Mouse (Mus musculus): ENCODE results near the gene Brpf1. TPM values are rescaled to one million over a fixed set of nuclear protein-coding genes. Genes with fewer than 3 reads are reported as not detected.

The Brpf1 gene
- polyA plus RNA-seq, 1 experiment from 2014 or later: 7.3 TPM

- Histone ChIP-seq H3K36me3 (ENCODE audit: control insufficient read depth, insufficient read depth) (peaks cover 6% of the 10 kb centered on the region), H3K4me3 (ENCODE audit: low read depth, low read length) (no peak overlapping the region), H3K27me3 (replicated peaks; ENCODE audit: control insufficient read depth, insufficient read depth, low read length) (peaks cover 19% of the 10 kb centered on the region), H3K9ac (ENCODE audit: low read depth, low read length) (no peak overlapping the region), H3K4me2 (replicated peaks; ENCODE audit: low read depth) (no peak overlapping the region), H3K27ac (ENCODE audit: low read depth, low read length) (no peak overlapping the region), H3K4me1 (replicated peaks; ENCODE audit: control insufficient read depth, insufficient read depth, low read length) (no peaks in the 10 kb centered on the region), H3K9me3 (ENCODE audit: control insufficient read depth) (no peaks in the 10 kb centered on the region)
- WGBS: 67% methylated on average over 3 of the region's 3 CpGs
- ATAC-seq: no peak
- no peak for TF ChIP-seq CTCF (IDR thresholded peaks at IDR 0.05; ENCODE audit: low read depth)
Measured at GRCm38 (mm10) chr6:113284931-113285330, 22.0 kb upstream of the Brpf1 start.

- Histone ChIP-seq H3K9ac (ENCODE audit: low read depth, low read length) (no peak overlapping the region), H3K4me2 (replicated peaks; ENCODE audit: low read depth) (no peak overlapping the region), H3K4me1 (replicated peaks; ENCODE audit: control insufficient read depth, insufficient read depth, low read length) (no peaks in the 10 kb centered on the region), H3K27ac (ENCODE audit: low read depth, low read length) (no peak overlapping the region), H3K4me3 (ENCODE audit: low read depth, low read length) (no peak overlapping the region), H3K36me3 (ENCODE audit: control insufficient read depth, insufficient read depth) (no peaks in the 10 kb centered on the region), H3K9me3 (ENCODE audit: control insufficient read depth) (no peaks in the 10 kb centered on the region), H3K27me3 (replicated peaks; ENCODE audit: control insufficient read depth, insufficient read depth, low read length) (peaks cover 19% of the 10 kb centered on the region)
- no peak for TF ChIP-seq CTCF (IDR thresholded peaks at IDR 0.05; ENCODE audit: low read depth)
- WGBS: 65% methylated on average over 1 of the region's 1 CpGs
- ATAC-seq: no peak
Measured at GRCm38 (mm10) chr6:113286316-113286715, 20.6 kb upstream of the Brpf1 start.

GRCm38 (mm10) chr6:113287236-113287635, 19.7 kb upstream of the Brpf1 start:
- no peak for TF ChIP-seq CTCF (IDR thresholded peaks at IDR 0.05; ENCODE audit: low read depth)

GRCm38 (mm10) chr6:113289346-113289745, 17.6 kb upstream of the Brpf1 start:
- Histone ChIP-seq H3K9ac (ENCODE audit: low read depth, low read length) (no peak overlapping the region), H3K36me3 (ENCODE audit: control insufficient read depth, insufficient read depth) (no peaks in the 10 kb centered on the region), H3K27me3 (replicated peaks; ENCODE audit: control insufficient read depth, insufficient read depth, low read length) (no peaks in the 10 kb centered on the region; the same call in 1 of the 2 replicates), H3K4me1 (replicated peaks; ENCODE audit: control insufficient read depth, insufficient read depth, low read length) (no peaks in the 10 kb centered on the region), H3K27ac (ENCODE audit: low read depth, low read length) (no peak overlapping the region), H3K4me2 (replicated peaks; ENCODE audit: low read depth) (no peak overlapping the region), H3K9me3 (ENCODE audit: control insufficient read depth) (no peaks in the 10 kb centered on the region), H3K4me3 (ENCODE audit: low read depth, low read length) (no peak overlapping the region)
- 89% methylated on average over 15 of the region's 15 CpGs for WGBS
- ATAC-seq: no peak
- TF ChIP-seq CTCF (IDR thresholded peaks at IDR 0.05; ENCODE audit: low read depth): no peak

More at GRCm38 (mm10) chr6:113287236-113287635, 19.7 kb upstream of the Brpf1 start:
- Histone ChIP-seq H3K4me2 (replicated peaks; ENCODE audit: low read depth) (no peak overlapping the region), H3K4me1 (replicated peaks; ENCODE audit: control insufficient read depth, insufficient read depth, low read length) (no peaks in the 10 kb centered on the region), H3K4me3 (ENCODE audit: low read depth, low read length) (no peak overlapping the region), H3K9me3 (ENCODE audit: control insufficient read depth) (no peaks in the 10 kb centered on the region), H3K9ac (ENCODE audit: low read depth, low read length) (no peak overlapping the region), H3K27me3 (replicated peaks; ENCODE audit: control insufficient read depth, insufficient read depth, low read length) (peaks cover 14% of the 10 kb centered on the region), H3K27ac (ENCODE audit: low read depth, low read length) (no peak overlapping the region), H3K36me3 (ENCODE audit: control insufficient read depth, insufficient read depth) (no peaks in the 10 kb centered on the region)
- no peak for ATAC-seq
- WGBS: 65% methylated on average over 4 of the region's 4 CpGs

DNA sequence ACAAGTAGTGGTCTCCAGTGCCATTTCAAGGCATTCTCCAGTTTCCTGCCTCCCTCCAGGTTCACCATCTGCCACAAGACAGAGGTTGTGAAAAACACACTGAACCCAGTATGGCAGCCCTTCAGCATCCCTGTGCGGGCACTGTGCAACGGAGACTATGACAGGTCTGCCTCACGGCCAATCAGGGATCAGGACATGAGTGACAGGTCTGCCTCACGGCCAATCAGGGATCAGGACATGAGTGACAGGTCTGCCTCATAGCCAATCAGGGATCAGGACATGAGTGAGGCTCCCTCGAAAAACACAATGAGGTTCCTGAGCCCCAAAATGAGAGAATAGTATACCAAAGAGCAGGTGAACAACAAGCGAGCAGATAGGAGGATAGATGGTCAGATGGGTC, 16.6 kb upstream of the Brpf1 start:
- no peak for TF ChIP-seq CTCF (IDR thresholded peaks at IDR 0.05; ENCODE audit: low read depth)
- 65% methylated on average over 6 of the region's 6 CpGs for WGBS
- no peaks in the 10 kb centered on the region for H3K9me3 ChIP-seq (ENCODE audit: control insufficient read depth)
- H3K4me3 ChIP-seq (ENCODE audit: low read depth, low read length): no peak overlapping the region
- H3K4me2 ChIP-seq (replicated peaks; ENCODE audit: low read depth): no peak overlapping the region
- no peak overlapping the region for H3K9ac ChIP-seq (ENCODE audit: low read depth, low read length)
- no peak for ATAC-seq
- H3K27ac ChIP-seq (ENCODE audit: low read depth, low read length): no peak overlapping the region
- H3K36me3 ChIP-seq (ENCODE audit: control insufficient read depth, insufficient read depth): no peaks in the 10 kb centered on the region
- H3K27me3 ChIP-seq (replicated peaks; ENCODE audit: control insufficient read depth, insufficient read depth, low read length): no peaks in the 10 kb centered on the region
- no peaks in the 10 kb centered on the region for H3K4me1 ChIP-seq (replicated peaks; ENCODE audit: control insufficient read depth, insufficient read depth, low read length)

GRCm38 (mm10) chr6:113292938-113293337, 14.0 kb upstream of the Brpf1 start:
- ATAC-seq: no peak
- WGBS: 57% methylated on average over 5 of the region's 5 CpGs

GRCm38 (mm10) chr6:113296046-113296445, 10.9 kb upstream of the Brpf1 start:
- H3K9me3 ChIP-seq (ENCODE audit: control insufficient read depth): no peaks in the 10 kb centered on the region
- 79% methylated on average over 2 of the region's 2 CpGs for WGBS
- H3K27ac ChIP-seq (ENCODE audit: low read depth, low read length): no peak overlapping the region

More at GRCm38 (mm10) chr6:113292938-113293337, 14.0 kb upstream of the Brpf1 start:
- H3K27me3 ChIP-seq (replicated peaks; ENCODE audit: control insufficient read depth, insufficient read depth, low read length): no peaks in the 10 kb centered on the region
- H3K9me3 ChIP-seq (ENCODE audit: control insufficient read depth): no peaks in the 10 kb centered on the region
- no peak for TF ChIP-seq CTCF (IDR thresholded peaks at IDR 0.05; ENCODE audit: low read depth)
- no peaks in the 10 kb centered on the region for H3K4me1 ChIP-seq (replicated peaks; ENCODE audit: control insufficient read depth, insufficient read depth, low read length)
- no peak overlapping the region for H3K4me2 ChIP-seq (replicated peaks; ENCODE audit: low read depth)
- H3K36me3 ChIP-seq (ENCODE audit: control insufficient read depth, insufficient read depth): no peaks in the 10 kb centered on the region
- no peak overlapping the region for H3K4me3 ChIP-seq (ENCODE audit: low read depth, low read length)
- no peak overlapping the region for H3K9ac ChIP-seq (ENCODE audit: low read depth, low read length)
- H3K27ac ChIP-seq (ENCODE audit: low read depth, low read length): no peak overlapping the region

More at GRCm38 (mm10) chr6:113296046-113296445, 10.9 kb upstream of the Brpf1 start:
- no peak overlapping the region for H3K4me2 ChIP-seq (replicated peaks; ENCODE audit: low read depth)
- TF ChIP-seq CTCF (IDR thresholded peaks at IDR 0.05; ENCODE audit: low read depth): no peak
- H3K27me3 ChIP-seq (replicated peaks; ENCODE audit: control insufficient read depth, insufficient read depth, low read length): no peaks in the 10 kb centered on the region
- no peaks in the 10 kb centered on the region for H3K36me3 ChIP-seq (ENCODE audit: control insufficient read depth, insufficient read depth)
- H3K4me3 ChIP-seq (ENCODE audit: low read depth, low read length): no peak overlapping the region
- no peak overlapping the region for H3K9ac ChIP-seq (ENCODE audit: low read depth, low read length)
- no peak for ATAC-seq
- H3K4me1 ChIP-seq (replicated peaks; ENCODE audit: control insufficient read depth, insufficient read depth, low read length): no peaks in the 10 kb centered on the region

All from intestine, postnatal 0 days (tissue).